Mouse (Mus musculus) testis, adult 2 months (tissue): Measurements from ENCODE around the gene Prcd. TPM values are rescaled to one million over a fixed set of nuclear protein-coding genes. Genes with fewer than 3 reads are reported as not detected.
"Not testable (repeated sequence)": the region's sequence is repeated elsewhere in the genome, so short reads cannot be mapped to it uniquely, and the experiment has no call there.

Source experiments
- H3K27ac ChIP-seq: fragments of 200-500 bp; 2 replicates; pipeline ENCODE4 v1.5.1; 2012; ENCODE audit warnings: low read depth, low read length; ENCODE audit not compliant: control insufficient read depth, insufficient read depth
- H3K27me3 ChIP-seq: fragments of 200-500 bp; 2 replicates; pipeline ENCODE4 v1.6.1; 2012; ENCODE audit warnings: mild to moderate bottlenecking, low read length, moderate library complexity; ENCODE audit not compliant: control insufficient read depth, insufficient read depth
- H3K36me3 ChIP-seq: fragments of 200-500 bp; 2 replicates; pipeline ENCODE4 v1.6.1; 2012; ENCODE audit warnings: mild to moderate bottlenecking, low read length; ENCODE audit not compliant: control insufficient read depth, insufficient read depth
- H3K4me1 ChIP-seq: fragments of 200-500 bp; 2 replicates; pipeline ENCODE4 v1.6.1; 2012; ENCODE audit warnings: low read length; ENCODE audit not compliant: control insufficient read depth, insufficient read depth
- H3K4me3 ChIP-seq: fragments of 200-500 bp; 2 replicates; pipeline ENCODE4 v1.5.1; 2012; ENCODE audit warnings: low read depth, mild to moderate bottlenecking, low read length, moderate library complexity, mixed read lengths; ENCODE audit not compliant: control insufficient read depth
- CTCF ChIP-seq: fragments of 200-500 bp; IDR thresholded peaks from 2 replicates; pipeline ENCODE4 v1.5.1; 2012; ENCODE audit warnings: low read depth, mild to moderate bottlenecking, inconsistent platforms, low read length, moderate library complexity; ENCODE audit not compliant: control insufficient read depth, insufficient read depth, insufficient replicate concordance
- POLR2A ChIP-seq: fragments of 200-500 bp; IDR thresholded peaks from 2 replicates; pipeline ENCODE4 v1.6.1; 2012; ENCODE audit warnings: low read depth, mild to moderate bottlenecking, inconsistent platforms, low read length, moderate library complexity; ENCODE audit not compliant: control insufficient read depth
- polyA plus RNA-seq: library from polyadenylated mRNA; depleted of rRNA; stranded (reverse); fragments of >200 nt; gene quantifications from 2 replicates; pipeline ENCODE4 v1.2.3, GENCODE M21; 2012

Prcd gene
- polyA plus RNA-seq, 1 experiment = 7.8 TPM

DNA sequence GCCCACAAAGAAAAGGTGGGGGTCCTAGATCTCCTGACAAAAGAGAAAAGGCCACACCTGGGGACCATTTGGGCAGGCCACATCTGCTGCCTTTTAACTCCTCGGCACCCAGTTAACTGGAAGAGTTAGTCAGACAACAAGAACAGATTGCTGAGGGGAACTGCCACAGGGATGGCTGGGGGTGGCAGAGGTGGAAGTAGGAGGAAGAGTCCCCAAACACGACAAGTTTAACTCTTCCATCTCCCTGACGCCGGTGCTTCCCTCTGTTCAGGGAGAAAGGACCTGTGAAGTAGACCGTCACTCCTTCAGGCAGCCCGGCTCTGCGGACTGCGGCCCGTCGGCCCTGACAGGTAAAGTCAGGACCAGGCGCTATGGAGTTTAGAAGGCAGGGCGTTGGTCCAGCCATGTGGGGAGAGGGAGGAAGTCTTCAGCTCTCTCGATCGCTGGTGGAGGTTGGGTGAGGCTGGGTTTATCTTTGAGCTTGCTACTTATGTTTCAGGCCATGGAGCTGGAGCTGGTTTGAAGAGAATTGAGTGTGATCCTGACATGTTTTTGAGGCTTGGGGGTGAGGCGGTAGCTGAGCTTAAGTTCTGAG, 5.8 kb downstream of the Prcd start:
- H3K4me3 ChIP-seq = no peak overlapping the region
- TF ChIP-seq POLR2A (no peak), CTCF (no peak)
- no peak overlapping the region; the same call in 1 of the 2 replicates for H3K27ac ChIP-seq
- peaks cover 40% of the 10 kb centered on the region for H3K4me1 ChIP-seq
- no peaks in the 10 kb centered on the region for H3K27me3 ChIP-seq
- H3K36me3 ChIP-seq = no peaks in the 10 kb centered on the region

GRCm38 (mm10) chr11:116660181-116660580, 6.8 kb downstream of the Prcd start:
- Histone ChIP-seq H3K27ac (peak overlapping the region; percentile 15; the same call in 1 of the 2 replicates), H3K36me3 (no peaks in the 10 kb centered on the region), H3K4me3 (no peak overlapping the region), H3K27me3 (no peaks in the 10 kb centered on the region), H3K4me1 (peaks cover 31% of the 10 kb centered on the region)
- no peak for TF ChIP-seq CTCF
- no peak for TF ChIP-seq POLR2A

GRCm38 (mm10) chr11:116661291-116661947, 8.1 kb downstream of the Prcd start:
- TF ChIP-seq POLR2A = 0 out of 2 replicates have a peak, but pooled peaks have one; percentile 20
- TF ChIP-seq CTCF = no peak
- Histone ChIP-seq H3K4me1 (peaks cover 31% of the 10 kb centered on the region), H3K36me3 (no peaks in the 10 kb centered on the region), H3K27ac (peak overlapping the region; percentile 3), H3K4me3 (no peak overlapping the region), H3K27me3 (no peaks in the 10 kb centered on the region)

DNA sequence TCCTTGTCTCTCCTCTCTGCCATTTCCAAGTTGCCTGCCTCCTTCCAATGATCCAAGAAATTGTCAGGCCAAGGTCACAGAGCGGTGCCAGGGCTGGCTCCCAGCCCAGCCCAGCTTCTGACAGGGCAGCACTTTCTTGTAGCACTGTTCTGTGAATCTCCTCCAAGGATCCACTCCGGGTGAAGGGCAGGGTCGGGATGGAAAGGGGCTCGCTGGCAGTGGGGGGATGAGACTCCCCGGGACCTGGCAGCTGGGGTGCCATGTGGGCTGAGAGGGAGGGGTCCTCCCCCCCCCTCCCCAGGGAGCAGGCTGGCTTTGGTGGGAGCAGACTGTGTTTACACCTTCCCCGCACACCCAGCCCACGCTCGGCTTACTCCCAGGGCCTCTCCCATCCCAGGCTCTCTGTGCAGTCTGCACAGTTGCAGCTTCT, 8.6 kb downstream of the Prcd start:
- TF ChIP-seq CTCF = no peak
- TF ChIP-seq POLR2A = no peak
- no peak overlapping the region for H3K4me3 ChIP-seq
- peak overlapping the region; percentile 73 for H3K27ac ChIP-seq
- H3K4me1 ChIP-seq = peaks cover 30% of the 10 kb centered on the region
- no peaks in the 10 kb centered on the region for H3K27me3 ChIP-seq
- no peaks in the 10 kb centered on the region for H3K36me3 ChIP-seq

DNA sequence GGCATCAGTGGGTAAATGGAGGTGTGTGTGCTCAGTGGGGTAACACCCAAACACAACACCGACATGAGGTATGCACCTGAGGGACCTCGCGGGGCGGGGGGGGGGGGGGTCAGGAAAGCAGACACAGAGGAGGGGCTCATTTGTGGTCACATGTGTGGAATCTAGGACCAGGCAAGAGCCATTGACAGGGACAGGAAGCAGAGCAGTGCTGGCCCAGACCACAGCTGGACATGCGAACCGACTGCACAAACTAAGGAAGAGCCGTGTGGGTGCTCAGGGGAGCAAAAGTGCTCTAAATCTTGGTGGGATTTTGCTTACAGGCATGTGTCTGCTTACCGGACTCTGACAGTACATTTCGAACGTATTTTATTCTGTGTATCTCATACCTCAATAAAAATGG, 12.0 kb downstream of the Prcd start:
- no peaks in the 10 kb centered on the region for H3K27me3 ChIP-seq
- no peak overlapping the region for H3K27ac ChIP-seq

DNA sequence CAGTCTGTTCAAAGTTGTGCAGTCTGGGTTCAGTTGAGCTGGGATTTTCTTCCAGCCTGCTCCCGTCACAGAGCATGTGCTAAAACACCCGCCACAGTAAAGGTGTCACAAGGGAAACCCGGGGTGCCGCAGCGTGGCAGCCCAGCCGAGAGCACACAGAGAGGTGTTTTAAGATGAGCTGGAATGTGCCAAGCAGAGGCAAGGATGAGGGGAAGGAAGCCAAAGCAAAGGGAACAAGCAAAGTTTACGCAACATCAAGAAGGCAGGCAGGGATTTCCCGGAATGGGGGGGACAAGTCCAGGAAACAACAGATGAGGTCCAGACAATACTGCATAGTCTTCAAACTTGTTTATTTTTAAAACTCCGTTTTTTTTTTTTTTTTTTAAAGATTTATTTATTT, 13.2 kb downstream of the Prcd start:
- Histone ChIP-seq H3K36me3 (no peaks in the 10 kb centered on the region), H3K4me3 (no peak overlapping the region), H3K4me1 (peaks cover 25% of the 10 kb centered on the region), H3K27me3 (no peaks in the 10 kb centered on the region), H3K27ac (no peak overlapping the region)
- no peak for TF ChIP-seq CTCF
- TF ChIP-seq POLR2A = no peak

More for the DNA sequence above, 12.0 kb downstream of the Prcd start:
- H3K4me1 ChIP-seq = peaks cover 26% of the 10 kb centered on the region
- H3K4me3 ChIP-seq = no peak overlapping the region
- H3K36me3 ChIP-seq = no peaks in the 10 kb centered on the region
- TF ChIP-seq CTCF (no peak), POLR2A (no peak)

GRCm38 (mm10) chr11:116667012-116667411, 13.7 kb downstream of the Prcd start:
- not testable (repeated sequence) for H3K27me3 ChIP-seq, H3K36me3 ChIP-seq, H3K27ac ChIP-seq, H3K4me3 ChIP-seq
- H3K4me1 ChIP-seq = peaks cover 25% of the 10 kb centered on the region

DNA sequence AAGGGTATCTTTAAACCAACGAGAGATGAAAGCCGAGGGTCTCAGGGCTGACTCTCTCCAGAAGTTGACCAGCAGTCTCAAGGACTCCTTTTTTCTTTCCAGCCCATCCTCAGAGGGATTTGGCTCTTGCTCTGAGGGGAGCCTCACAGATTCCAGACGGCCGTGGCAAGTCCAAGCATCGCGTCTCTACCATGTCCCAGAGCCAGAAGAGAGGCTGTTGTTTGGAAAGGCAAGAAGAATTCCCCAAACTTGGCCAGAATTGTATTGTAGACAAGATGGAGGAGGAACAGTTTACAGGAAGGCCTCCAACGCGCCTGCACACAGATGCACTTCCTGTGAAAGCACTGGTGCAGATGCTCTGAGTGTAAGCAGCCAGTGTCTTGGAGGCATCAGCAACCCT, 14.6 kb downstream of the Prcd start:
- peaks cover 24% of the 10 kb centered on the region for H3K4me1 ChIP-seq
- peak overlapping the region; percentile 52 for H3K27ac ChIP-seq
- TF ChIP-seq CTCF (no peak), POLR2A (no peak)
- H3K27me3 ChIP-seq = no peaks in the 10 kb centered on the region
- H3K36me3 ChIP-seq = peaks cover 1% of the 10 kb centered on the region; the same call in 1 of the 2 replicates
- H3K4me3 ChIP-seq = no peak overlapping the region
